Comparison of ENCODE assay signal across 19 mouse cellular contexts in the genomic region with DNA sequence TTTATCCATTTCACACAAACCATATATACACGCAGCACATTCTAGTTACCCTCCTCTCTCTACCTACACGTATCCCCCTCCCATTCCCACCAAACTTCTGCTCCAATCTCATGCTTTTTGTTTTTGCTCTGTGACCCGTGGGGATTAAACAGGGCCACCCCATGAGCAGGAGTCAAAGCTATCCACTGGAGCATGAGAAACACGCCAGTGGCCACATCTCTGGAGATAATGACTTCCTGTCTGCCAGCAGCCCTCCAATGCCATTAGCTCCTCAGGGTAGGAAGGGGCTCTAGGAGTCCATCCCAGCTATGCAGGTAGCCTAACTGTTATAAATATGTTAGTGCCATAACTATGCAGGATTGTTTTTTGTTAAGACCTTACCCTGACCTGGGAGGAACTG.
DNase-seq lines count a peak whose midpoint lies in the region; ATAC-seq and TF ChIP-seq lines count a peak whose summit lies in the region.
"Had no signal": no experiment of that assay in that cellular context is flagged by ENCODE, and none has a peak within 500 bp of the region (broad histone marks: within the 10 kb centered on the region; RNA-seq: fewer than 3 reads in every experiment).

No protein-coding gene starts in this region.

- no peaks in the 10 kb centered on the region for H3K9me3 ChIP-seq in kidney, embryonic 15.5 days (replicated peaks)
- H3K9me3 ChIP-seq in embryonic facial prominence, embryonic 14.5 days (ENCODE audit: control insufficient read depth, low read length): no peaks in the 10 kb centered on the region
- H3K9me3 ChIP-seq: limb, embryonic 12.5 days; liver, embryonic 13.5 days had no signal

- no peak for TF ChIP-seq CTCF in brain, embryonic 14.5 days (IDR thresholded peaks at IDR 0.05; ENCODE audit: borderline replicate concordance, extremely low read depth, insufficient read depth, insufficient read length)

- no peak for TF ChIP-seq POLR2A in brain, embryonic 14.5 days (IDR thresholded peaks at IDR 0.05; ENCODE audit: borderline replicate concordance, extremely low read depth, insufficient read depth, insufficient read length, poor library complexity, severe bottlenecking)

- no peaks in the 10 kb centered on the region for H3K36me3 ChIP-seq in kidney, embryonic 15.5 days
- H3K36me3 ChIP-seq in embryonic facial prominence, embryonic 14.5 days (ENCODE audit: control insufficient read depth, insufficient read depth, low read length): no peaks in the 10 kb centered on the region
- H3K36me3 ChIP-seq: limb, embryonic 12.5 days; liver, embryonic 13.5 days had no signal

- H3K9ac ChIP-seq in kidney, embryonic 15.5 days: no peak overlapping the region
- no peak overlapping the region for H3K9ac ChIP-seq in embryonic facial prominence, embryonic 14.5 days (ENCODE audit: low read depth, low read length)
- H3K9ac ChIP-seq: limb, embryonic 12.5 days; liver, embryonic 13.5 days; lung, embryonic 14.5 days had no signal

- ATAC-seq in kidney, embryonic 15.5 days (replicated peaks; ENCODE audit: low FRiP score): peak; percentile 90
- no peak for ATAC-seq in embryonic facial prominence, embryonic 14.5 days (ENCODE audit: low read depth)
- ATAC-seq: inflammation-experienced regulatory T-cells, adult 6 months had no signal

- H3K4me2 ChIP-seq in kidney, embryonic 15.5 days: no peak overlapping the region
- no peak overlapping the region for H3K4me2 ChIP-seq in embryonic facial prominence, embryonic 14.5 days (ENCODE audit: low read depth, low read length)
- H3K4me2 ChIP-seq: limb, embryonic 12.5 days; liver, embryonic 13.5 days; lung, embryonic 14.5 days had no signal

- H3K4me3 ChIP-seq in kidney, embryonic 15.5 days (replicated peaks): no peak overlapping the region
- no peak overlapping the region for H3K4me3 ChIP-seq in embryonic facial prominence, embryonic 14.5 days (ENCODE audit: low read depth, low read length)
- H3K4me3 ChIP-seq: limb, embryonic 12.5 days; liver, embryonic 13.5 days had no signal

- 37% methylated on average over 4 of the region's 4 CpGs for WGBS in kidney, embryonic 15.5 days
- WGBS in embryonic facial prominence, embryonic 14.5 days: 51% methylated on average over 4 of the region's 4 CpGs

- DNase-seq in kidney, postnatal 10 days: no peak
- peak; percentile 34 for DNase-seq in Muller cell, postnatal 12 days (ENCODE audit: inconsistent ontology term)
- peak; percentile 15 for DNase-seq in brain, embryonic 14.5 days (ENCODE audit: low read depth)
- DNase-seq in embryonic facial prominence, embryonic 14.5 days (ENCODE audit: low spot score): peak; percentile 28
- DNase-seq in urinary bladder, postnatal 4 days (ENCODE audit: low spot score in 2 of 2): no peak
- no peak for DNase-seq in adrenal gland, postnatal 36 days
- DNase-seq: adrenal gland, adult 2 months; cerebellum, postnatal 10 days; gastrocnemius, postnatal 25 days; kidney, adult 9 months; liver, embryonic 13.5 days; lung, embryonic 14.5 days; lung, postnatal 36 days; right cerebral cortex, postnatal 14 days; spleen, adult 18-20 months; thymus, postnatal 36 days had no signal

- H3K27me3 ChIP-seq in kidney, embryonic 15.5 days: no peaks in the 10 kb centered on the region
- H3K27me3 ChIP-seq in embryonic facial prominence, embryonic 14.5 days (replicated peaks; ENCODE audit: control insufficient read depth, insufficient read depth, low read length): no peaks in the 10 kb centered on the region
- H3K27me3 ChIP-seq: limb, embryonic 12.5 days; liver, embryonic 13.5 days had no signal

- H3K27ac ChIP-seq in kidney, embryonic 15.5 days: no peak overlapping the region
- no peak overlapping the region for H3K27ac ChIP-seq in embryonic facial prominence, embryonic 14.5 days (replicated peaks; ENCODE audit: low read depth, low read length)
- H3K27ac ChIP-seq: limb, embryonic 12.5 days; liver, embryonic 13.5 days had no signal

- H3K4me1 ChIP-seq in kidney, embryonic 15.5 days: 0 out of 2 replicates have a peak, but pooled peaks cover 3% of the 10 kb centered on the region
- H3K4me1 ChIP-seq in embryonic facial prominence, embryonic 14.5 days (ENCODE audit: control insufficient read depth, insufficient read depth, low read length): no peaks in the 10 kb centered on the region
- H3K4me1 ChIP-seq: limb, embryonic 12.5 days; liver, embryonic 13.5 days had no signal

Comparison
In these comparisons a context has a peak if more than half of its experiments do, and no peak if none do; other contexts are left out.
1. DNase-seq: peak in Muller cell, postnatal 12 days (single experiment), brain, embryonic 14.5 days (single experiment) and embryonic facial prominence, embryonic 14.5 days (single experiment); none in kidney, postnatal 10 days (single experiment), urinary bladder, postnatal 4 days (0 of 2) and adrenal gland, postnatal 36 days (0 of 2).